Mouse (Mus musculus): ENCODE data around the gene Rnf212. TPM values are rescaled to one million over a fixed set of nuclear protein-coding genes. Genes with fewer than 3 reads are reported as not detected.
A peak's percentile ranks its signal among the peaks of the same experiment; 100 is the strongest.

Gene Rnf212
- polyA plus RNA-seq, 1 experiment from 2014 or later, result not detected

- Histone ChIP-seq H3K4me3 (ENCODE audit: low read depth, low read length) (no peak overlapping the region), H3K27ac (ENCODE audit: low read length) (no peak overlapping the region), H3K36me3 (ENCODE audit: insufficient read depth, low read length) (no peaks in the 10 kb centered on the region), H3K4me1 (ENCODE audit: insufficient read depth, low read depth, low read length) (no peaks in the 10 kb centered on the region), H3K9ac (replicated peaks; ENCODE audit: low read depth) (no peak overlapping the region), H3K4me2 (replicated peaks; ENCODE audit: low read depth, low read length) (no peak overlapping the region), H3K27me3 (replicated peaks; ENCODE audit: insufficient read depth, low read length) (no peaks in the 10 kb centered on the region), H3K9me3 (ENCODE audit: low read length) (no peaks in the 10 kb centered on the region)
- WGBS, result 75% methylated on average over 5 of the region's 5 CpGs
- TF ChIP-seq CTCF (IDR thresholded peaks at IDR 0.05) (no peak), EP300 (IDR thresholded peaks at IDR 0.05) (no peak)
- no peak for DNase-seq (ENCODE audit: low spot score)
- ATAC-seq, result no peak
These were observed 85.7 kb downstream of the Rnf212 start for GRCm38 (mm10) chr5:108689091-108689490.

GRCm38 (mm10) chr5:108680871-108681270, 93.9 kb downstream of the Rnf212 start:
- peaks cover 9% of the 10 kb centered on the region; the same call in 1 of the 2 replicates for H3K4me1 ChIP-seq (ENCODE audit: insufficient read depth, low read depth, low read length)
- H3K36me3 ChIP-seq (ENCODE audit: insufficient read depth, low read length), result no peaks in the 10 kb centered on the region
- no peak overlapping the region for H3K4me3 ChIP-seq (ENCODE audit: low read depth, low read length)
- DNase-seq (ENCODE audit: low spot score) (no peak), ATAC-seq (no peak)
- no peak overlapping the region for H3K9ac ChIP-seq (replicated peaks; ENCODE audit: low read depth)
- TF ChIP-seq EP300 (IDR thresholded peaks at IDR 0.05) (no peak), CTCF (IDR thresholded peaks at IDR 0.05) (no peak)
- H3K9me3 ChIP-seq (ENCODE audit: low read length), result no peaks in the 10 kb centered on the region
- H3K27ac ChIP-seq (ENCODE audit: low read length), result no peak overlapping the region
- H3K27me3 ChIP-seq (replicated peaks; ENCODE audit: insufficient read depth, low read length), result no peaks in the 10 kb centered on the region
- no peak overlapping the region for H3K4me2 ChIP-seq (replicated peaks; ENCODE audit: low read depth, low read length)
- 90% methylated on average over 6 of the region's 6 CpGs for WGBS

GRCm38 (mm10) chr5:108679909-108680308, 94.9 kb downstream of the Rnf212 start:
- H3K9ac ChIP-seq (replicated peaks; ENCODE audit: low read depth), result no peak overlapping the region
- TF ChIP-seq CTCF (IDR thresholded peaks at IDR 0.05) (peak; percentile 61), EP300 (IDR thresholded peaks at IDR 0.05) (no peak)
- DNase-seq (ENCODE audit: low spot score), result no peak
- no peaks in the 10 kb centered on the region for H3K9me3 ChIP-seq (ENCODE audit: low read length)
- no peak overlapping the region for H3K4me3 ChIP-seq (ENCODE audit: low read depth, low read length)
- H3K27ac ChIP-seq (ENCODE audit: low read length), result no peak overlapping the region
- no peak overlapping the region for H3K4me2 ChIP-seq (replicated peaks; ENCODE audit: low read depth, low read length)
- H3K4me1 ChIP-seq (ENCODE audit: insufficient read depth, low read depth, low read length), result peaks cover 9% of the 10 kb centered on the region; the same call in 1 of the 2 replicates
- ATAC-seq, result no peak
- no peaks in the 10 kb centered on the region for H3K36me3 ChIP-seq (ENCODE audit: insufficient read depth, low read length)
- no peaks in the 10 kb centered on the region for H3K27me3 ChIP-seq (replicated peaks; ENCODE audit: insufficient read depth, low read length)
- 40% methylated on average over 3 of the region's 3 CpGs for WGBS

Other genes with a start within 250 kb of the Rnf212 start
- 0.16 and 0.24 TPM in 2 replicates for gene Cplx1, start 225.0 kb downstream of the Rnf212 start, polyA plus RNA-seq (2015; fragmentation: Nextera tagmentation; extraction: Ambion mirVana)
- 36.8 and 39.9 TPM in 2 replicates for gene Gak, start 145.2 kb downstream of the Rnf212 start, polyA plus RNA-seq (2015; fragmentation: Nextera tagmentation; extraction: Ambion mirVana)
- gene Tmem175, start 145.2 kb downstream of the Rnf212 start, polyA plus RNA-seq (2015; fragmentation: Nextera tagmentation; extraction: Ambion mirVana), result 24.8 and 26.3 TPM in 2 replicates
- 7.1 and 8.2 TPM in 2 replicates for gene Idua, start 114.7 kb downstream of the Rnf212 start, polyA plus RNA-seq (2015; fragmentation: Nextera tagmentation; extraction: Ambion mirVana)
- 5.9 and 6.3 TPM in 2 replicates for gene Dgkq, start 105.3 kb downstream of the Rnf212 start, polyA plus RNA-seq (2015; fragmentation: Nextera tagmentation; extraction: Ambion mirVana)
- gene Slc26a1, start 99.4 kb downstream of the Rnf212 start, polyA plus RNA-seq (2015; fragmentation: Nextera tagmentation; extraction: Ambion mirVana), result 0.10 and 0.19 TPM in 2 replicates
- 15.8 and 17.4 TPM in 2 replicates for gene Fgfrl1, start 82.6 kb downstream of the Rnf212 start, polyA plus RNA-seq (2015; fragmentation: Nextera tagmentation; extraction: Ambion mirVana)
- gene Tmed11, start 20.4 kb upstream of the Rnf212 start, polyA plus RNA-seq (2015; fragmentation: Nextera tagmentation; extraction: Ambion mirVana), result not detected in 2 replicates
- gene Vmn2r8, start 33.9 kb upstream of the Rnf212 start, polyA plus RNA-seq (2015; fragmentation: Nextera tagmentation; extraction: Ambion mirVana), result not detected in 2 replicates
- gene Vmn2r9, start 77.6 kb upstream of the Rnf212 start, polyA plus RNA-seq (2015; fragmentation: Nextera tagmentation; extraction: Ambion mirVana), result 0.02 and 0.04 TPM in 2 replicates
- not detected in 2 replicates for gene Vmn2r10, start 231.5 kb upstream of the Rnf212 start, polyA plus RNA-seq (2015; fragmentation: Nextera tagmentation; extraction: Ambion mirVana)